Mouse (Mus musculus) liver, embryonic 14.5 days (tissue): Measurements from ENCODE around the gene Celsr1.

ENCODE experiments used
- CTCF ChIP-seq: IDR thresholded peaks from 2 replicates; pipeline ENCODE4 v1.5.1; 2016; ENCODE audit warnings: antibody characterized with exemption, low read depth, control low read depth
- EP300 ChIP-seq: IDR thresholded peaks from 2 replicates; pipeline ENCODE4 v1.6.1; 2016; ENCODE audit warnings: antibody characterized with exemption, low read depth

- no peak for TF ChIP-seq EP300
- no peak for TF ChIP-seq CTCF
These were observed 80.1 kb downstream of the Celsr1 start for GRCm38 (mm10) chr15:85953458-85953857.
